Mouse (Mus musculus): Measurements from ENCODE around the gene Pnmt.
A peak's percentile ranks its signal among the peaks of the same experiment; 100 is the strongest.

The Pnmt gene

DNA sequence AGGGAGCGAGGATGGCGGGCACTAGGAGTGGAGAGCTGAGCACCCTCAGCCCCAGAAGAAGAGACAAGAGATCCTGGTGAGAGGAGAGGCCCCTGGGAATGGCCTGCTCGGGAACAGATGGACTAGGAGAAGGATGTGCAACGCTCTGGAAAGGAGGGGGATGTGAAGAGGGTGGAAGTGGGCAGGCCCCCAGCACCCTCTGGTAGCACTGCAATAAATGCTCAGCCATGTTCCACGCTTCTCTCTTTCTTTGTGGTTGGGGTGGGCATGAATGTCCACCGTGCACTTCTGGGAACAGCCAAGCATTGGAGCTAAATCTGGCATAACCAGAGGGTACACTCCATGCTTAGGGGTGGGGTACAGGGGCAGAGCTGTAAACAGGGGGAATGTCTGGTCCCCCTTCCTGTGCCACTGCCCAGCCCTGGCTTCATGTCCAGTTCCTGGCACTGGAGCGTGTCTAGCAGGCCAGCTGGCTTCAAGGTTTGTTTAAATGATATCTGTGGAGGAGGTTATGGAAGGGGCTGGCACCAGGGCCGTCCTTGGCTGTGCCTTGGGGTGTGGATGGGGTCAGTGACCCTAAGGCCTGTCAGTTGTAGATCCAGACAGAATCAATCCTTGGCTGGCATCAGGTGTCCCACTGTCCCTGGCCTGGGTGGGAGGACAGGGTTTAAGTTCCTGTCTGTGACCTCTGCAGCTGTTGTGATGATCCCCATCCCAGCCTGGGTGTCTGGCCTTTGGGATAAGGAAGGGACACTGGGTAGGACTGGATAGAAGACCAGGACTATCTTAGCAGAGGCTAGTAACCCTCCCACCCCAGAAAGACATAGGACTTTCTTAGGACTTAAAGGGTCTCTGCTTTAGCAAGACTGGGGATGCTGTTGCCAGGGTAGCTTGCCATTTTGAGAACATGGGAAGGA, 1.3 kb upstream of the Pnmt start:
- DNase-seq = no peak

- DNase-seq = no peak
Measured at GRCm38 (mm10) chr11:98386596-98386995, 346 bp downstream of the Pnmt start.

DNA sequence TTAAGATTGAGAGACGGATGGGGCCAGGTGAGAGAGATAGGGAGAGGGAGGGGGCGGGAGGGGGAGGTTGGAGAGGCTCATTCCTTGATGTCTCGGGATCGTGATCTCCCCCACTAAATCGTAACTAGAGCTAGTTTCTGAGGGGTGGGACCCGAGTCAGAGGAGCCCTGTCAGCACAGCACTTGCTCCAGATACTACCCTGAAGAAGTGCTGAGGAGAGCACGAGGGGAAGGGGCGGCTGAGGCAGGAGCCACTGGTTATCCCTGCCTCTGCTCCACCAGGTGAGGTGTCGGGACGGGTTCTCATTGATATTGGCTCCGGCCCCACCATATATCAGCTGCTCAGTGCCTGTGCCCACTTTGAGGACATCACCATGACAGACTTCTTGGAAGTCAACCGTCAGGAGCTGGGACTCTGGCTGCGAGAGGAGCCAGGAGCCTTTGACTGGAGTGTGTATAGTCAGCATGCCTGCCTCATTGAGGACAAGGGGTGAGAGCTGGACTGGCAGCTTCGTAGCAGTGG, 867 bp downstream of the Pnmt start:
- DNase-seq = no peak

DNA sequence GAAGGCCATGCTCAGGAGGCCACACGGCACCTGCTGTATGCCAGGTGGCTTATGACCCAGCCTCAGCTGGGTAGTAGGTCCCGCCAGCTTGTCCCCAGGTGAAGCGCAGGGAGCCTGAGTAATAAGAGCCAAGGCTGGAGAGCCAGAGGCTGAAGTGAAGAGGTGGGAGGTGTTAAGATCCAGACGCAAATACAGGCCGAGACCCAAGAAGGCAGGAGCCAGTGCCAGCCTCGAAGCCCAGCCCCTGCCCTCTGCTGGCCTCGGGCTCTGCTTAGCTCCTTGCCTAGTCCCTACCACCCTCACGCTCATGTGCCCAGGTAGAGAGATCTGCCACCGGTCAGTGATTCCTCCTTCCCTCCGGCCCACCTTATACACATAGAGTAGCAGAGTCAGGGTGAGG, 2.0 kb downstream of the Pnmt start:
- no peak for DNase-seq

DNA sequence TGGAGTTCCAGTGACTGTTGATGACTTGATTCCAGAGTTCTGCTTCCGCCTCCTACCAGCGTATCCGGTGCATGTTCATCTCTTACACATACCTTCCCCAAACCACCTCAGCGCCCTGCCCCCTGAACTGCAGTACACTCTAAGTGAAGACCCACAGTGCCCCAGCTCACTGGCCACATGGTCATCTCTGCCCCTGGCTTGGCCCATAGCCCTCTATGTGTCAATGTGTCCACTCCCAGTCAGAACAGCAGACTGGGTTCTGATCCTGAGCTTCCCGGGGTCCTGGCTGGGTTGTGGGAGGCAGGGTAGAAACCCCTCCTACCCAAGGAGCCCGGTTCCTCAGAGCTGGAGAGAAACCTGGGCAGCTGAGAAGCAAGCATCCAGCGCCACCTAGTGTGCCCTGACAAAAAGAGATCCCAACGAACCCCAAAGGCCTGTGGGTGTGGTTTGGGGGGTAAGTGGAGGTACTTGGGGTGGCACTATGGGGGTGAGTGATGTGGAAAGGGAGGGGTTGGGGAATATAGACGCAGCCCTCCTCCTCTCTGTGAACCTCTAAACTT, 3.1 kb downstream of the Pnmt start:
- DNase-seq = peak in 1 of 2 experiments; percentile 63

GRCm38 (mm10) chr11:98390141-98390540, 3.9 kb downstream of the Pnmt start:
- no peak for DNase-seq

- no peak for DNase-seq
Measured at GRCm38 (mm10) chr11:98392034-98392433, 5.8 kb downstream of the Pnmt start.

- no peak for DNase-seq
Measured at GRCm38 (mm10) chr11:98392645-98393044, 6.4 kb downstream of the Pnmt start.

GRCm38 (mm10) chr11:98393317-98393716, 7.1 kb downstream of the Pnmt start:
- DNase-seq = no peak

GRCm38 (mm10) chr11:98394301-98394700, 8.1 kb downstream of the Pnmt start:
- DNase-seq = peak in 1 of 2 experiments; percentile 48

GRCm38 (mm10) chr11:98395041-98395440, 8.8 kb downstream of the Pnmt start:
- DNase-seq = peak; percentile 81

- no peak for DNase-seq
Measured at GRCm38 (mm10) chr11:98397946-98398345, 11.7 kb downstream of the Pnmt start.

DNA sequence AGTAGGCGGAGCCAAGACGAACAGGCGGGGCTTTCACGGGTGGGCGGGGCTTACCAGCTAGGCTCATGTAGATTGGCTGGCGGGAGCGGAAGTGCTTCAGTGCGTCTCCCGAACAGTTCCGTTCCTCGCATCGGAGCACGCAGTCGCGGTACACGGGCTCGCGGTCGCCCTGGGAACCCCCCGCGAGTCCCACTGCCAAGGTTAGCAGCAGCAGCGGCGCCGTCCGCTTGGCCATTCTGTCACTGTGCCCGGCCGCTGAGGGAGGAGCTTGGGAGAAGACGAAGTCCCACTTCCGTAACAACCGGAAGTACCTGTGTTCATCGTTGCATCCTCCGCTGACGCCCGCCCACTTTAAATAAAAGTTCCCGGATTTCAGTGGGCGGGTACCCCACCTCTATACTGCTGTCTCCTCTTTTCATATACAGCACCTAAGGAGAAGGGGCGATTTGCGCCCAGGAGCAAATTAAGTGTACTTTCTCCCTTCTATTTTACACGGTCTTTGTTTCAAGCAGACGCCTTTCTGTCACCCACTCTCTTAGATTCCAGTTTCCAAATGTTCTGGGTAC, 14.0 kb downstream of the Pnmt start, which contains the start of gene Pgap3:
Pgap3 (minus strand) TSS at position 330 of the 566 bp plus-strand sequence.
- peak; percentile 89 to 91 for DNase-seq

GRCm38 (mm10) chr11:98400816-98401215, 14.6 kb downstream of the Pnmt start:
- DNase-seq = peak; percentile 79 to 85

GRCm38 (mm10) chr11:98406621-98407020, 20.4 kb downstream of the Pnmt start:
- no peak for DNase-seq

GRCm38 (mm10) chr11:98408872-98409271, 22.6 kb downstream of the Pnmt start:
- DNase-seq = peak; percentile 89 to 92

GRCm38 (mm10) chr11:98409341-98409822, 23.1 kb downstream of the Pnmt start:
- peak; percentile 58 to 78 for DNase-seq

DNA sequence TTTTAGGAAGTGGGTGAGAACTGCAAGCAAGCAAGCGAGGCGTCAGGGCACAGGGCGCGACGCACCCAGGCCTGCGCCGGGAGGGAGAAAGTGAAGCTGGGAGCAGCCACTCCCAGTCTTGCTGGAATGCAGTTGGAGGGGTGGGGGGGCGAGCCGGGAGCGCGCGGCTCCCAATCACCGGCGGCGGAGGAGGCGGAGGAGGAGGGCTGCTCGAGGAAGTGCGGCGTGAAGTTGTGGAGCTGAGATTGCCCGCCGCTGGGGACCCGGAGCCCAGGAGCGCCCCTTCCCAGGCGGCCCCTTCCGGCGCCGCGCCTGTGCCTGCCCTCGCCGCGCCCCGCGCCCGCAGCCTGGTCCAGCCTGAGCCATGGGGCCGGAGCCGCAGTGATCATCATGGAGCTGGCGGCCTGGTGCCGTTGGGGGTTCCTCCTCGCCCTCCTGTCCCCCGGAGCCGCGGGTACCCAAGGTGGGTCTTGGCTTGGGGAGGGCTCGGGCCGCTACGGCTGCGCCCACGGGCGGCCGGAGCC, 26.1 kb downstream of the Pnmt start, which contains the start of gene Erbb2:
Erbb2 (plus strand) TSS at position 198 of the 524 bp plus-strand sequence.
- peak; percentile 77 to 83 for DNase-seq

GRCm38 (mm10) chr11:98412797-98413301, 26.6 kb downstream of the Pnmt start:
- no peak for DNase-seq

GRCm38 (mm10) chr11:98413731-98414130, 27.5 kb downstream of the Pnmt start:
- no peak for DNase-seq

DNA sequence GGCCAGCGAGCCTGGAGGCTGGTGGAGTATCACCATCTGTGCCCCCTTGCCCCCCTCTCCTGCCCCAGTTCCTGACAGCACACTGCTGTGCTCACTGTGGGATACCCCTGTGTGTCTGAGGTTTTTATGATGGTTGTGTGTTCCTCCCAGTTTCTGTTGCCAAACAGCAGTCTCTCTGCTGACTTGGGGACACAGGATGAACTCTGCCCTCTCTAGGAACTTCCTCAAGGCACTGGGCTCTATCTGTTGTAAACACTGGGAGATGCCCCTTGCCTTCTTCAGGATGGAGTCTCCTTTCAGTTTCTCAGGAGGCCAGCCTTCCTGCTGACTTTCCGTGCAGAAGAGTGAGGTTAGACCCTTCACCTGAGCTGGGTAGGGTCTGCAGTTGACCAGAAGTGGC, 27.9 kb downstream of the Pnmt start:
- DNase-seq = no peak

GRCm38 (mm10) chr11:98417074-98417473, 30.8 kb downstream of the Pnmt start:
- no peak for DNase-seq

- DNase-seq = no peak
Measured at GRCm38 (mm10) chr11:98418273-98418672, 32.0 kb downstream of the Pnmt start.
